Mouse (Mus musculus): ENCODE data around the gene Sppl2a.

GRCm38 (mm10) chr2:126865501-126866199 is 67.4 kb downstream of the Sppl2a start:
- TF ChIP-seq CTCF (IDR thresholded peaks at IDR 0.05; ENCODE audit: low read depth) (no peak), EP300 (IDR thresholded peaks at IDR 0.05; ENCODE audit: low read depth) (no peak)

Data from liver, embryonic 14.5 days (tissue).